Mouse (Mus musculus): Measurements from ENCODE around the gene Tfe3. TPM values are rescaled to one million over a fixed set of nuclear protein-coding genes. Genes with fewer than 3 reads are reported as not detected.
"Not testable (repeated sequence)": the region's sequence is repeated elsewhere in the genome, so short reads cannot be mapped to it uniquely, and the experiment has no call there.

Gene Tfe3
- 11.4 TPM in 2 replicates for polyA plus RNA-seq (2015; fragmentation: Nextera tagmentation; extraction: Ambion mirVana)

DNA sequence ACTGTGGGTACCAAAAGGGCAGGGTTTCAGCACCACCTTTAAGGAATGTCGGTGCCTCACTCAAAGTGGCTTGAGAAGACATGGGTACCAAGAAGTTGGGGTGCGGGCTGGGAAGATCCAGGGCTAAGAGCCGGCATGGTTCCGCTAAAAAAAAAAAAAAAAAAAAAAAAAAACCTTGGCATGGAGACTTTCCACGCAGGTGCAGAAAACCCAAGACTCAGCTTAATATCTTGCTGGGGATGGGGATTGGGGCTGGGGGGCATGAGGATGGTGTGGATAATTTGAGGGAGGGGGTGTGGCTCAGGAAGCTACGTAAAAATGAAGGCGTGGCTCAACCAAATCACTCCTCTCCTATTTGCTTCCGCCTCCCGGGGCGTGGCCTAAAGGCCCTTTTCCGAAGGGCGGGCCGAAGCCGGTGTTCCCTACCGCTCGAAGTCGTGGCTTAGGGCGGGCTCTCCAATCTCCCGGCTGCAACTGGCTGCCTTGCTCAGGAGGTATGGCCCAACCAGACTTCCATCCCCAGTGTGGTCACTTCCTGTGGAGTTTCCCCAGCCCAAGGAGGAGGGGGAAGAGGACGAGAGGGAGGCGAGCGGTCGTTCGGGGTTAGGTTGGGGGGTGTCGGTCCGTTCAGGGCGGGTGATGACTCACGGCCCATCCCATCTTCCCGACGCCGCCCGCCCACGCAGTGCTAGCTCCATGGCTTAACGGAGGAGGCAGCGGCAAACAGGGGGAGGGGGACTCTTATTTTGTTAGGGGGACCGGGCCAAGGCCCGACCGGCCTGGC, at the start of gene Tfe3:
Gene Tfe3, plus strand, starts transcription at position 424 of the 784 bp plus-strand sequence.
- peak; percentile 82 for DNase-seq (ENCODE audit: low spot score)

DNA sequence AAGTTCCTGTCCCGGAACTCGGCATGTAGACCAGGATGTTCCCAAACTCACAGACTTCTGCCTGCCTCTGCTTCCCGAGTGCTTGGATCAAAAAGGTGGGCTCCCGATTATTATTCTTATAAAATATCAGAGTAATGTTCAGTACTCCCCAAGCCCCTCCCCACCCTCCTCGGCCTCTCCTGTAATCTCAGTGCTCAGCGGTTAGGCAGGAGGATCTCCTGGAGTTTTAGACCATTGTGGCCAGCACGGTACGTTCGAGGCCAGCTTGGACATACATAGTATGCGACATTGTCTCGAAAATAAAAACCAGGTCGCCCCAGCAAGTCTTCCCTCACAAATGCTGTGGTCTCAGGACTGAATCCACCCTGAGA, 48.6 kb upstream of the Tfe3 start:
- not testable (repeated sequence) for DNase-seq (ENCODE audit: low spot score)

DNA sequence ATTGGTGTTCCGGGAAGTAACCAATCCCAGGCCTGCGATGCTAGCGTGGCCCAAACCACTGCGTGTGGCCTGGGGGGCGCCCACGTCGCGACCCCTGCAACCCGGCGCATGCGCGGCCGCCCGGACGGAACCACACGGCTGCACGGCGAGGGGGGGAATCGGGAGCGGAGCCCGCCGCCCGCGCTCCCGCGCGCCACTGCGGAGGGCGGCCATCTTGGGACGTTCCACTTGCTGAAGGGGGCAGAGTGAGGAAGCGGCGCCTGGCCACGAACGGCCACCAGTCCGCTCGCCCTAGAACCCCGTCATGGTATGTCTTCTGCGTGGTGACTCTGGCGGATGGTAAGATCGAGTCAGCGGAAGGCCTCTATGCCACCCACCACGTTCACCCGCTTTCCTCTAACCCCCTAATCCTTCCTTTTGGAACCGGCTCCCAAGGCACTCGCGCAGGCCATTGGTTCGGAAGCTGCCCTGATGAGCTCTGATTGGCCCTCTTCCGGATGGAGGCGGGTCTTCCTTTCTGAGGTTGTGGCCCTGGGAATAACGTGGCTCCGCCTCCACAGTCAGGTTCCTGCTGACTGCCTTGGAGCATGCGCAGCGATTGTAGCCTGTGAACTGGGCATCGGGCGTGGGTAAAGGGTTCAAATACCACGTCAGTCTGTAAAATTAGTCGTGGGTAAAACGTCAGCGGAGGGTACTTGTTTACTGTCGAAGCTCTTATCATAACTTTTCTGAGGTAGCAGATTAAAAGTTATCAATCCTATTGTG, 48.0 kb upstream of the Tfe3 start, which contains the start of gene Wdr45:
Gene Wdr45, plus strand, starts transcription at position 199 of the 765 bp plus-strand sequence.
- DNase-seq (ENCODE audit: low spot score): peak; percentile 92

DNA sequence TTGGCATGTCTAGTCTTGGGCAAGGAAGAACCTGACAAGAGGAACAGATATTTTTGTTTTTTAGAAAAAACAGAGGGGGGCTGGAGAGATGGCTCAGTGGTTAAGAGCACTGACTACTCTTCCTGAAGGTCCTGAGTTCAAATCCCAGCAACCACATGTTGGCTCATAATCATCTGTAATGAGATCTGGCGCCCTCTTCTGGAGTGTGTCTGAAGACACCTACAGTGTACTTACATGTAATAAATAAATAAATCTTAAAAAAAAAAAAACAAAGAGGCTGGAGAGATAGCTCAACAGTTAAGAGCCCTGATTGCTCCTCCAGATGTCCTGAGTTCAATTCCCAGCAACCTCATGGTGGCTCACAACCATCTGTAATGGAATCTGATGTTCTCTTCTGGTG, 46.3 kb upstream of the Tfe3 start:
- not testable (repeated sequence) for DNase-seq (ENCODE audit: low spot score)

DNA sequence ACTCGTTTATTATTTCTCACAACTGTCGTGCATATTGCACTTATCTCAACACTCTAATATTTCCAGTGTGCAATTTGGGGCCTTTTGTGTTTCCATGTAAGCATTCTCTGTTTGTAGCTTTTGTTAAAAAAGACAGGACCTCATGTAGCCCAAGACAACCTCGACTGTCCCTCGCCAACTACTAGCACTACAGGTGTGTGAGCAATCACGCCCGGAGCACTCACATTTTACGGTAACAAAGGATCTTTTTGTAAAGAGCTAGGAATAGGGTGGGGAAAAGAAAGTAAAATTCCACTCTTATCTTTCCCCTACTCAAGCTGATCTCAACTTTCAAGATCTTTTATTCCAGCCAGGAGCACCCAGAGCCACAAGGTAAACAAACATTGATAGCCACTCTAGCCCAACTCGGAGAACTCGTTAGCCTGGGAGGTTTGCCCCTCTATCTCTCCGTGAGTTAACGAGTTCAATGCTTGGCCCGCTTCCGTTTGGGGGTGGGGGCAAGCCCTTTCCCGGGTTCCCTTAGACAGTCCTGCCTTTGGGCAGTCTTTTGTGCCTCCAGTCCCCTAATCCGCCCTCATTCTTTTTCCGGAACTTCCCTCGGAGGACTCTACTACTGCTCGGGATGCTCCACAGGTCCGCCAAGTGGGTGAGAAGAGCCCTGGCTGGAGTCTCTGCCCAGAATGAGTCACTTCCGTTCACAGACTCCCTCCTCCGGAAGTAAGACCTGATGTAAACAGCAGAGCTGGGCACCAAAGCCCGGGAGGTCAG, 40.7 kb upstream of the Tfe3 start, which contains the start of gene Gm45208:
Gene Gm45208, plus strand, starts transcription at position 732 of the 768 bp plus-strand sequence.
- DNase-seq (ENCODE audit: low spot score): peak; percentile 78

DNA sequence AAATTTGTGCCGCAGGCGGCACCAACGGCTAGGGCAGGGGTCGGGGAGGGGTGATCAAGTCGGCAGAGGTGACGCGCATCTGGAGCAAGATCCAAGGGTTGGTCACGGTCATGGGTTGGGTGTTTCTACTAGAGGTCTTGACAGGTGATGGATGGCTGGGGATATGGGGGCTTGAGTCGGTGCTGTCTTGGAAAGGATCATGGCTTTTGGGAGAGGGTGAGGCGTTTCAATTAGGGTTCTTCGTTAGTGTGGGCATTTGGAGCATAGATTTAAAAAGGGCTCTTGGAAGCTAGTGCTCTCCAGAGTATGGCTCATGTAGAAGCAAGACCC, 40.1 kb upstream of the Tfe3 start:
- no peak for DNase-seq (ENCODE audit: low spot score)

DNA sequence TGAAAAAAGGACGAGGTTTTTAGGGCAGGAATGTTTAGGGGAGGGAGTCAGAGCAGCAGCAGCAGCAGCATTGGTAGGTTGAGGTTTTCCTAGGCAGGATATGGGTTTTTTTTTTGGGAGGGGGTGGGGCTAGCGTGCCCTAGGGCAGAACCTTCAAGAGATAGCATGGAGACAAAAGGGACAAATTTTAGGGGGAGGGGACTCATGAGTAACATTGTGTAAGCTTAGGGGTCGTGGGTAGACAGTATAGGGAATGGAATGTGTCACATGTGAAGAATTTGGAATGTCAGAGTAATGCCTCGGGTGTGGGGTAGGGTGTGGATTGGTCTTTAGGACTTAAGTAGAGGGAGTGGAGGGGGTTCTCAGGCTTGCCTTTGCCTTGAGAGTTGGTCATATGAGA, 39.7 kb upstream of the Tfe3 start:
- DNase-seq (ENCODE audit: low spot score): no peak

DNA sequence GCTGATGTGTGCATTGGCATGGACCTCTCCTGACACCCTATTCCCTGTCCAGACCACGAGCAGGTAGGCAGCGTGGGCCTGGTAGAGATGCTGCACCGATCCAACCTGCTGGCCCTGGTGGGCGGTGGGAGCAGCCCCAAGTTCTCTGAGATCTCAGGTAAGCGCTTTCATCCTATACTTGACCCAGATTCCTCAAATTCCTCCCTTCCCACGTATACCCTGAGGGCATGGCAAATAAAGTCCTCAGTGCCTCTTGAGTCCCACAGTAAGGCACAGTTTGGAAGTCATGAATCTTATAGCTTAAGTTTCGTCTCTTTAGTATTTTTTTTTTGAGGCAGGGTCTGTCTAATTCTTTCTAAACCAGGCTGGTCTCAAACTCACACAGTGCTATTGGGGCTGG, 38.2 kb upstream of the Tfe3 start:
- no peak for DNase-seq (ENCODE audit: low spot score)

DNA sequence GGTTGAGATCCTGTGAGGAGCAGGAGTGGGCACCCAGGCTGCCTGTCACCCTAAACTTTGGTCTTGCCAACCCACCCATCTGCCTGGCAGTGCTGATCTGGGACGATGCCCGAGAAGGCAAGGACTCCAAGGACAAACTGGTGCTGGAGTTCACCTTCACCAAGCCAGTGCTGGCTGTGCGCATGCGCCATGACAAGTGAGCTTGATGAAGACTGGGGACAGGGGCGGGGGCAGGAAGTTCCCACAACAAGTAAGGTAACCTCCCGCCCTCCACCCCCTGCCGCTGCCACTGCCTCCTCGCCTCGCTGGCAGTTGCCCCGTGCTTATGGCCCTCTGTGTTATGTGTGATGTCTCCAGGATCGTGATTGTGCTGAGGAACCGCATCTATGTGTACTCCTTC, 36.5 kb upstream of the Tfe3 start:
- no peak for DNase-seq (ENCODE audit: low spot score)

DNA sequence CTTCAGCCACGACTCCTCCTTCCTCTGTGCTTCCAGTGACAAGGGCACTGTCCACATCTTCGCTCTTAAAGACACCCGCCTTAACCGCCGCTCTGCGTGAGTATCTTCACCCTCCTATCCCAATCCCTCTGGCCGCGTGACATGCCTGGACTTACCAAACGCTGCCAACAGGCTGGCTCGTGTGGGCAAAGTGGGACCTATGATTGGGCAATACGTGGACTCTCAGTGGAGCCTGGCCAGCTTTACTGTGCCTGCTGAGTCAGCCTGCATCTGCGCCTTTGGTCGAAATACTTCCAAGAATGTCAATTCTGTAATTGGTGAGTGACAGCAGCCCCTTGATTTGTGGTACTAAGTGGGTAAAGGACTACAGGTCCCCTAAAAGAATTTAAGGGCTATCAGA, 35.2 kb upstream of the Tfe3 start:
- no peak for DNase-seq (ENCODE audit: low spot score)

DNA sequence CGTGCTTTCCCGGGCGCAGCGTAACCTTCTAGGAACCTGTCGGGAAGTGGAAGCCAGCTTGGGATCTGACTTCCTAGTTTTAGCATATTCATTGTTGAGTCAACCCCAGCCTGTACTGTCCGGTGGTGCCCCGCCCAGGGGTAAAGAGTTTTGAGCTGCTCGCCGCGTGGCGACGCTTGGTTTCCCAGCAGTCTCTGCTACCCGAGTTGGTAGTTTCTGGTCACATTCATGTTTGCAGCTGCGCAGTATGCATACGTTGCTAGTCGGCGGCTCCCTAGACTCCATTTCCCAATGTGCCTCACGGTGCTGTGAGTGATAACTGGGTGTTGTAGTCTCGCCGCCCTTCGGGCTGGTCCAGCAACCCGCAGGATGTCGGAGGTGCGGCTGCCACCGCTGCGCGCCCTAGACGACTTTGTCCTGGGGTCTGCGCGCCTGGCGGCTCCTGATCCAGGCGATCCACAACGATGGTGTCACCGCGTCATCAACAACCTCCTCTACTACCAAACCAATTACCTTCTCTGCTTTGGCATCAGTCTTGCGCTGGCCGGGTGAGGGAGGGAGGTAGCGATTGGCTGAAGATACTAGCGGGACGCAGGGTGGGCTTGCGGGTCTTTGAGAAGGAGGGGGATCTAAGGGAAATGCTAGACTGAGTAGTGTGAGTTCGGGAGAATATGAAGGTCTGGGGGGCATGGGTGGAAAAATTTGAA, 34.0 kb upstream of the Tfe3 start, which contains the start of gene Praf2:
Gene Praf2, plus strand, starts transcription at position 225 of the 707 bp plus-strand sequence.
- DNase-seq (ENCODE audit: low spot score): peak; percentile 78

DNA sequence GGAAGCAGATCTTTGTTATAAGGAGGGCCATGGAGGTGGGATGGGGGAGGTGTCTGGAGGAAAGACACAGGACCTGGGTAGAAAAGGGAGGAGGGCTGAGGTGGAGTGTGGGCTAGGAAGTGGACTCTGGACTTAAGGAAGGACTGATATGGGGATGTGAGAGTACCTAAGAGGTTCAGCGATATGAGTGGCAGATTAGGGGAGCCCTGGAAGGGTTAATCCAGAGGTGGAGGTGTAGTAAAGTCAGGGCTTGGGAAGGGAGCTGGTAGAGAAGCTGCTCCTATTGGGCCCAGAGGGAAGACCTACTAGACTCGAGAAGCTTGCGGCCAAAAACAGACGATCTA, 33.5 kb upstream of the Tfe3 start:
- DNase-seq (ENCODE audit: low spot score): no peak

DNA sequence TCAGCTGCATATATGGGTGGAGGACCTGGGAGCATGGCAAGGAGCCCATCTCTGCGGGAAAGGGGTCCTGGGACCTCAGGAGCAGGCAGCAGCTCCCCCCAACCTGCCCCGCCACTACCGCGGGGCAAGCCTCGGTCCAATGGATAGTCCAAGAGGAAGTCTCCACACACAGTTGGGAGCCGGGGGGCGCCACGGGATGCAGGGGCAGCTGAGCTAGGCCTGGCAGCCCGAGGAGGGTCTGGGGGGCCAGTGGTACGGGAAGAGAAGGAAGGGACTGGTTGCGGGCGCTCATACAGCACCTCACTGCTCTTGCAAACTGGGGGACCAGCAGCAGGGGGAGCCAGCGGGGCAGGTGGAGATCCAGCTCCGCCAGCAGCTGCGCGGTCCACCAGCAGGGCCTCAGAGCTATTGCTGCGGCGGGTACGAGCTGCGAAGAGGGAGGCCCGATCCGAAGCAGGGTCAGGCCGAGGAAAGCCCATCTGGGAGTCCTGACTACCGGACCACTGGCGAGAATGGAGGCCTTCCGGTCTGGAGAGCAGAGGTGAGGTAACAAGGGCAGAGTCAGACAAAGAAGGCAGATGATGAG, 28.7 kb upstream of the Tfe3 start:
- DNase-seq (ENCODE audit: low spot score): peak; percentile 75

DNA sequence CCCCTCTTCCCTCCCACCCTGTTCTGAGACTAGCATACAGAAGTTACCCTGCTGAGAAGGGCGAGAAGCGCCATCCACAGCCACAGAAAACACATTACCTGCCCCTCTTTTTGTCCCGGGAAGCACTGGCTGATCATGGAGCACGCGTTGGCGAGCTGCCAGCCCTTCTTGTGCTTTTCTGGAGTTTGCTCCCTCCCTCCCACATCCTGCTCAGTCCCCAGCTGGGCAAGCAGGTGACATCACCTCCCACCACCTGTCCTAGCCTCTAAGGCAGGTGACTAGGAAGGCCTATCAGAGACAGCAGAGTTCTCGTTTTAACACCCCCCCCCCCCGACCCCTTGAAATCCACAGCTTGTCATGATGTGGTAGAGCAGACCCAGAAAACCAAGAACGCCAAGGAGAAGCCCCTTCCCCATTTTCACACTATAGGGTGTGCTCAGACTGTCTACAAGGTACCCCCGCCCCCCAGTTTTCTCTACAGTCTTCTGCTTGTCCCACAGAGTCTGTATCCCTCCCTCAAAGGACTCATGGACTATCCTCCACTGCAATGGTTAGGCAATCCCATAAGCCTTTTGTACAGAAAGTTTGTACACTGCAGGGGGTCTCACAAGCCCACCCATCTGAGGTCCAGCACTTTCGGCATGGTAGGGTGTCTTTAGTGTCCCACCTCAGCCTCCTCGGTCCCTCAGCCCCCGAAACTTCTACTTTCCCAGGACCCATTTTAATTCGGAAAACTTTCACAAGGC, 22.9 kb upstream of the Tfe3 start:
- DNase-seq (ENCODE audit: low spot score): no peak

DNA sequence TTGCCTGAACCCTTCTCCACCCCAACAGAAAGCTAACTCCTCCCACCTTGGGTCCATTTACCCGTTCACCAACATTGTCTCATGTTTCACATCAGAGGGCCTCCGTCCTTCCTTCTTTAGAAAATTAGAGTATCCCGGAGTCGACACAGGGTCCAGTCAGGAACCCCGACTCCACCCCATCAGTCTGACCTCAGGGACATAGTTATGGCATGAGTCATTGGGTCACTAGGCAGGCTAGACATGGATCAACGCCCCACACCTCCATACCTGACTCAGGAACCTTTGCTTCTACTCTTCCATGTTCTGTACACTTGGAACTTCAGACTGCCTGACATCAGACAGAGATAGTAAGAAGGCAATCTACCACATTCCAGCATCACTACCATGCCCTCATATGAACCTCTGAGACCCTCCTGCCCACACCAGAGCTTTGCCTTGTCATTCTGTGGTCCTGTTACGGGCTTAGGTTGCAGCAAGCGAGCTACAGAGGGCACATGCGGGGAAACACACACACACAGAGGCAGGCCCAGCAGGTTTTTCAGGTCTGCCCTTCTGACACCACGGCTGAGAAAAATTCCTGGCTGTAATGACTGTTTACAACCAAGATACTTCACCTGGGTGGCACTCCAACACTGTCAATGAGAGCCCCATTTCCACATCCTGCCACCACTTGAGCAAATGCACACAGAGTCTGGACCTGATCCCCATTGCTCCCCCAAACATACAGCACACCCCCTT, 22.1 kb upstream of the Tfe3 start:
- DNase-seq (ENCODE audit: low spot score): no peak

DNA sequence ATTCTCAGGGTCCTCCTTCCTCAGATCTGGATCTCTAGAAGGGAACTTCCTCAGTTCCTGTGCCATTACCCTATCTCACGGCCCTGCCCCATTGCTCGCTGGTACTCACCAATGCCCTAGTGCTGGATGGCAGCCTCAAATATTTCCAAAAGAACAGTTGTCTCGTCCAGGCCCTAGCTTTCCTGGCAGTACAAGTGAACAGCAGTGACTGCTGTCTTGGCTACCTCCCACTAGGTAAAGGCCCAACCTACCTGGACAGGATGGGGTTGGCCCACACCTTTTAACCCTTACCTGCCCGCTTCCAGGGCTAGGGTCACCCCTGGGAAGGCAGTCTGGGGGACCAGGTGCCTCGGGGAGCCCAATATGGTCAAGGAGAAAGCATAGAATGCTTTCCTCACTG, 21.3 kb upstream of the Tfe3 start:
- DNase-seq (ENCODE audit: low spot score): no peak

DNA sequence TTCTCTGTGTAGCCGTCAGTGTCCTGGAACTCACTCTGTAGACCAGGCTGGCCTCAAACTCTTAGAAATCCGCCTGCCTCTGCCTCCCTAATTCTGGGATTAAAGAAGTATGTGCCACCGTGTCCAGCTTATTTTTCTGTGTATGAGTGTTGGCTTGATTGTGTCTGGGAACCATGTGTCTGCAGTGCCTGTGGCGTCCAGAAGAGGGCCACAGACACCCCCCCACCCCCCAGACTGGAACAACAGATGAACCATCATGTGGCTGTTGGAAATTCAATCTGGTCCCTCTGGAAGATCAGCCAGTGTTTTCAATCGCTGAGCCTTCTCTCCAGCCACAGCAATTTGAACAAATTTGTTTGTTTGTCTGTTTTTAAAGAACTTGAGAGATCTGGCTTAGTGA, 18.9 kb upstream of the Tfe3 start:
- no peak for DNase-seq (ENCODE audit: low spot score)

DNA sequence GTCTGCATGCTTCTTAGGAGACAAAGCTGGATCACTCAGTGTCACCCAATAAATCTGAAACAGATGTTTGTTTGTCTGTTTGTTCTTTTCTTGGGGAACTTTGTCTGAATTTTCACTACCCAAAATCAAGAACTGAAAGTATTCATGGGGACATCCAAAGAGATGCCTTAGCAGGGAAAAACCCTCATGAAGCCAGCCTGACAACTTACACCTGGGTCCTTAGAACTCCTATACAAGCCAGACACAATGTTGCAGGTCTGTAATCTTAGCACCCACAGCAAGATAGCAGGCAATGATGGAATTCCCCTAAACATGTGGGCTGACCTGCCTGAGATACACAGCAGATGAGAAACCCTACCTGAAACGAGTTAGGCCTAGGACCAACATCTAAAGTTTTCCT, 17.4 kb upstream of the Tfe3 start:
- DNase-seq (ENCODE audit: low spot score): no peak

DNA sequence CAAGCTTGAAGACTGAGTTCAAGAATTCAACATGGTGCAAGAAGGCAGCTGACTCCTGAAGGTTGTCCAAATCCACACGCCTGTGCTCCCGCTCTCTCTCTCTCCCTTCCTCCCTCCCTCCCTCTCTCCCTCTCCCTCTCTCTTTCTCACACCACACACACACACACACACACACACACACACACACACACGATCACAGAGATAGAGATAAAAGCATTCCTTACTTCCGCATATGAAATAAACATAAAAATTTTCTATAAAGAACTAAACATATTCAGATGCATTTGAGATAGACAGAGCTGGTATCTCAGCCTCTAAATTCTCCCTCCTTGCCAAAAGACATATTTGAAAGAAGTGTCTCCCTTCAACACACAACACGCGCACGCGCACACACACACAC, 16.9 kb upstream of the Tfe3 start:
- no peak for DNase-seq (ENCODE audit: low spot score)

Measured in thymus, postnatal 0 days (tissue).